Mouse (Mus musculus) myocyte (in vitro differentiated cells): ENCODE measurements around the gene Fam89b. TPM values are rescaled to one million over a fixed set of nuclear protein-coding genes. Genes with fewer than 3 reads are reported as not detected.
A peak's percentile ranks its signal among the peaks of the same experiment; 100 is the strongest.

Experiments
- H3K27me3 ChIP-seq: one replicate; pipeline ENCODE4 v1.6.1; 2011; ENCODE audit not compliant: control insufficient read depth, insufficient read depth, insufficient read length
- H3K36me3 ChIP-seq: one replicate; pipeline ENCODE4 v1.6.1; 2011; ENCODE audit not compliant: control insufficient read depth, insufficient read depth
- H3K4me2 ChIP-seq: one replicate; pipeline ENCODE4 v1.6.1; 2011; ENCODE audit warnings: low read depth, control low read depth
- H3K4me3 ChIP-seq: one replicate; pipeline ENCODE4 v1.5.1; 2011; ENCODE audit warnings: mild to moderate bottlenecking, control low read depth, moderate library complexity
- H3K79me2 ChIP-seq: one replicate; pipeline ENCODE4 v1.6.1; 2011; ENCODE audit not compliant: control insufficient read depth, insufficient read depth
- H3ac ChIP-seq: one replicate; pipeline ENCODE4 v1.6.1; 2011; ENCODE audit not compliant: control insufficient read depth, insufficient read length
- CEBPB ChIP-seq: IDR thresholded peaks from 2 replicates; pipeline ENCODE4 v1.6.1; 2011; ENCODE audit warnings: mild to moderate bottlenecking, moderate library complexity; ENCODE audit not compliant: poor library complexity, insufficient read depth, severe bottlenecking
- E2F4 ChIP-seq: IDR thresholded peaks from one replicate; pipeline ENCODE4 v1.6.1; 2011; ENCODE audit warnings: mild to moderate bottlenecking, control low read depth, moderate library complexity; ENCODE audit not compliant: insufficient read depth
- MAX ChIP-seq: IDR thresholded peaks from one replicate; pipeline ENCODE4 v1.6.1; 2011; ENCODE audit warnings: low read depth, mild to moderate bottlenecking, control low read depth
- MYOD1 ChIP-seq, 3 experiments: IDR thresholded peaks; one replicate each; pipeline ENCODE4 v1.6.1; 2011; ENCODE audit warnings: control low read depth in 2 of 3, low read depth in 2 of 3, mild to moderate bottlenecking in 2 of 3, moderate library complexity in 1 of 3; ENCODE audit not compliant: insufficient read length in 2 of 3, control insufficient read depth in 1 of 3
- MYOG ChIP-seq, 3 experiments: IDR thresholded peaks; one replicate each; pipeline ENCODE4 v1.6.1; 2011; ENCODE audit warnings: control low read depth in 2 of 3, low read depth in 2 of 3, mild to moderate bottlenecking in 2 of 3; ENCODE audit not compliant: insufficient read length in 2 of 3, control insufficient read depth in 1 of 3, insufficient read depth in 1 of 3
- POLR2A ChIP-seq: IDR thresholded peaks from one replicate; pipeline ENCODE4 v1.6.1; 2011; ENCODE audit warnings: low read depth, mild to moderate bottlenecking, control low read depth, moderate library complexity; ENCODE audit not compliant: insufficient read length
- POLR2AphosphoS2 ChIP-seq: IDR thresholded peaks from one replicate; pipeline ENCODE4 v1.6.1; 2011; ENCODE audit warnings: low read depth, control low read depth; ENCODE audit not compliant: insufficient read length
- REST ChIP-seq: IDR thresholded peaks from one replicate; pipeline ENCODE4 v1.6.1; 2011; ENCODE audit warnings: mild to moderate bottlenecking, control low read depth, moderate library complexity; ENCODE audit not compliant: insufficient read depth, insufficient read length
- SRF ChIP-seq: IDR thresholded peaks from one replicate; pipeline ENCODE4 v1.6.1; 2011; ENCODE audit warnings: low read depth; ENCODE audit not compliant: control insufficient read depth, insufficient read length
- TCF12 ChIP-seq: IDR thresholded peaks from one replicate; pipeline ENCODE4 v1.6.1; 2011; ENCODE audit warnings: mild to moderate bottlenecking, control low read depth; ENCODE audit not compliant: poor library complexity, insufficient read depth, severe bottlenecking
- TCF3 ChIP-seq: IDR thresholded peaks from one replicate; pipeline ENCODE4 v1.6.1; 2011; ENCODE audit warnings: low read depth, control low read depth; ENCODE audit not compliant: insufficient read length
- USF1 ChIP-seq: IDR thresholded peaks from one replicate; pipeline ENCODE4 v1.6.1; 2011; ENCODE audit warnings: low read depth, mild to moderate bottlenecking, control low read depth, moderate library complexity
- polyA plus RNA-seq: library from polyadenylated mRNA; unstranded; fragments of >200 nt; fragmentation: generic; extraction: Trizol; gene quantifications from one replicate; pipeline ENCODE4 v1.2.1, GENCODE M21; 2012; ENCODE audit warnings: missing spikeins

Fam89b gene
- polyA plus RNA-seq, 1 experiment: 77.4 TPM

- Histone ChIP-seq H3K36me3 (no peaks in the 10 kb centered on the region), H3K4me2 (no peak overlapping the region), H3K27me3 (no peaks in the 10 kb centered on the region), H3ac (no peak overlapping the region), H3K79me2 (no peaks in the 10 kb centered on the region), H3K4me3 (no peak overlapping the region)
- no peak for TF ChIP-seq TCF12
- no peak for TF ChIP-seq MYOG (IDR thresholded peaks at IDR 0.05; ENCODE audit: control insufficient read depth in 1 of 3, insufficient read depth in 1 of 3, insufficient read length in 2 of 3, low read depth in 2 of 3)
- no peak for TF ChIP-seq TCF3
- no peak for TF ChIP-seq MYOD1 (IDR thresholded peaks at IDR 0.05; ENCODE audit: control insufficient read depth in 1 of 3, insufficient read length in 2 of 3, low read depth in 2 of 3)
- no peak for TF ChIP-seq CEBPB
- no peak for TF ChIP-seq E2F4
- no peak for TF ChIP-seq USF1
- TF ChIP-seq POLR2AphosphoS2: no peak
Measured at GRCm38 (mm10) chr19:5751742-5752141, 22.3 kb upstream of the Fam89b start.

GRCm38 (mm10) chr19:5750951-5751350 is 21.5 kb upstream of the Fam89b start:
- TF ChIP-seq CEBPB: no peak
- TF ChIP-seq REST: no peak
- no peak for TF ChIP-seq TCF3
- TF ChIP-seq MAX: no peak
- no peak for TF ChIP-seq MYOG (IDR thresholded peaks at IDR 0.05; ENCODE audit: control insufficient read depth in 1 of 3, insufficient read depth in 1 of 3, insufficient read length in 2 of 3, low read depth in 2 of 3)
- Histone ChIP-seq H3K36me3 (no peaks in the 10 kb centered on the region), H3K4me2 (no peak overlapping the region), H3K27me3 (no peaks in the 10 kb centered on the region), H3ac (no peak overlapping the region), H3K79me2 (no peaks in the 10 kb centered on the region), H3K4me3 (no peak overlapping the region)

DNA sequence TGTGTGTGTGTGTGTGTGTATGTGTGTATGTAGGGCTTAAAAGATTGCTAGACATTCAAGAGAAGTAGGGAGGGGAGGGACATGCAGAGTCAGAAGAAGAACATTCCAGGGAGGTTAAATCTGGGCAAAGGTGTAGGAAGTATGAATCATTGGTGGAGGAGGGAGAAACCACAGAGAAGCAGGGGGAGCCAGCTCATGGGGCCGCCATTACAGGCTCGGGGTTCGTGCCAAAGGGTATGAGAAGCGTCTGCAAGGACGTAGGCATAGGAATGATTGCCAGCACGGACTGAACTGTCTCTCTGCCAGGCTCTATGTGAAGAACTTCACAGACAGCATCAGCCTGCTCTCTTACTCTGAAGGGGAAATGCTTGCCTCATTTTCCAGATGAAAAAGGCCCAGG is 20.0 kb upstream of the Fam89b start:
- TF ChIP-seq SRF (no peak), MAX (no peak), MYOG (IDR thresholded peaks at IDR 0.05; ENCODE audit: control insufficient read depth in 1 of 3, insufficient read depth in 1 of 3, insufficient read length in 2 of 3, low read depth in 2 of 3) (no peak), MYOD1 (IDR thresholded peaks at IDR 0.05; ENCODE audit: control insufficient read depth in 1 of 3, insufficient read length in 2 of 3, low read depth in 2 of 3) (no peak), TCF12 (no peak), REST (no peak), E2F4 (no peak), POLR2AphosphoS2 (no peak), USF1 (no peak), TCF3 (no peak), CEBPB (no peak), POLR2A (no peak)
- Histone ChIP-seq H3K4me2 (peak overlapping the region; percentile 43), H3K79me2 (peaks cover 3% of the 10 kb centered on the region), H3ac (no peak overlapping the region), H3K36me3 (no peaks in the 10 kb centered on the region), H3K4me3 (no peak overlapping the region), H3K27me3 (no peaks in the 10 kb centered on the region)

DNA sequence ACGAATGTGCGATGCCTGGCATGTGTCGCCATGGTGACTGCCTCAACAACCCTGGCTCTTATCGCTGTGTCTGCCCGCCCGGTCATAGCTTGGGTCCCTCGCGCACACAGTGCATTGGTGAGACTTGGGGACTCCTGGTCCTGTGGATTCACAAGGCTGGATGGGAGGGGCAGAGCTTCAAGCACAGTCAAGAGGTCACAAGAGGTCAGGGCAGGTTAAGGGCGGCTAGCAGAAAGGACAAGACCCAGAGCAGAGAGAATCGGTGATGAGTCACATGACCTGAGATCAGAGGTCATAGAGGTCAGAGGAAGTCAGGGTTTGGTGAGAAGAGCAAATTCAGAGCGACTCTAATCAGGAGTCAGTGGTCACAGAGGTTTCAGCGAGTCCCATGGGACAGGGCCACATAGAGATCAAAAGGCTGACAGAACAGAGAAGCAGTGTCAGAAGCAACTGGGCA is 17.5 kb upstream of the Fam89b start:
- no peak overlapping the region for H3K4me3 ChIP-seq
- H3K27me3 ChIP-seq: no peaks in the 10 kb centered on the region
- no peak overlapping the region for H3ac ChIP-seq
- TF ChIP-seq USF1 (peak; percentile 5), CEBPB (no peak)
- no peaks in the 10 kb centered on the region for H3K36me3 ChIP-seq
- no peak overlapping the region for H3K4me2 ChIP-seq
- peaks cover 18% of the 10 kb centered on the region for H3K79me2 ChIP-seq

GRCm38 (mm10) chr19:5745756-5746710 is 16.6 kb upstream of the Fam89b start:
- H3ac ChIP-seq: no peak overlapping the region
- no peaks in the 10 kb centered on the region for H3K36me3 ChIP-seq
- TF ChIP-seq MAX (no peak), POLR2AphosphoS2 (no peak)
- no peaks in the 10 kb centered on the region for H3K27me3 ChIP-seq
- H3K79me2 ChIP-seq: peaks cover 19% of the 10 kb centered on the region
- no peak overlapping the region for H3K4me3 ChIP-seq
- no peak overlapping the region for H3K4me2 ChIP-seq
